Mouse (Mus musculus) embryonic facial prominence, embryonic 15.5 days (tissue): Measurements from ENCODE around the gene Dyx1c1. TPM values are rescaled to one million over a fixed set of nuclear protein-coding genes. Genes with fewer than 3 reads are reported as not detected.
A peak's percentile ranks its signal among the peaks of the same experiment; 100 is the strongest.

Experiments
- ATAC-seq: fragments of 200-750 bp; cut with Nextera tagmentation; 2 replicates; pipeline ENCODE4 v1.8.0; 2017; ENCODE audit warnings: low read depth, moderate TSS enrichment; ENCODE audit not compliant: insufficient number of reproducible peaks, low FRiP score, low TSS enrichment
- H3K27ac ChIP-seq: fragments of 300-500 bp; sonication (generic); replicated peaks from 2 replicates; pipeline ENCODE4 v1.5.1; 2015; ENCODE audit warnings: mild to moderate bottlenecking, inconsistent platforms
- H3K27me3 ChIP-seq: fragments of 300-500 bp; sonication (generic); 2 replicates; pipeline ENCODE4 v1.6.1; 2015; ENCODE audit warnings: inconsistent platforms
- H3K36me3 ChIP-seq: fragments of 300-500 bp; sonication (generic); 2 replicates; pipeline ENCODE4 v1.6.1; 2015; ENCODE audit warnings: mild to moderate bottlenecking, inconsistent platforms
- H3K4me1 ChIP-seq: fragments of 300-500 bp; sonication (generic); 2 replicates; pipeline ENCODE4 v1.6.1; 2015; ENCODE audit warnings: inconsistent platforms
- H3K4me2 ChIP-seq: fragments of 300-500 bp; sonication (generic); replicated peaks from 2 replicates; pipeline ENCODE4 v1.6.1; 2015; ENCODE audit warnings: mild to moderate bottlenecking, inconsistent platforms
- H3K4me3 ChIP-seq: fragments of 300-500 bp; sonication (generic); replicated peaks from 2 replicates; pipeline ENCODE4 v1.5.1; 2015; ENCODE audit warnings: mild to moderate bottlenecking, inconsistent platforms
- H3K9ac ChIP-seq: fragments of 300-500 bp; sonication (generic); 2 replicates; pipeline ENCODE4 v1.6.1; 2015; ENCODE audit warnings: inconsistent platforms
- H3K9me3 ChIP-seq: fragments of 300-500 bp; sonication (generic); replicated peaks from 2 replicates; pipeline ENCODE4 v1.6.1; 2016; ENCODE audit warnings: inconsistent platforms
- WGBS: fragments of 180-500 bp; shearing (Covaris S2); methylation state at CpG from one replicate; pipeline ENCODE4 v1.1.7; 2015; 5-methylcytosine and 5-hydroxymethylcytosine counted together
- polyA plus RNA-seq: library from polyadenylated mRNA; unstranded; fragments of >200 nt; fragmentation: Nextera tagmentation; extraction: Ambion mirVana; gene quantifications from 2 replicates; pipeline ENCODE4 v1.2.1, GENCODE M21; 2015

Dyx1c1 gene
- polyA plus RNA-seq: 2.0 and 3.6 TPM in 2 replicates

GRCm38 (mm10) chr9:72958521-72959450 is at the start of gene Dyx1c1, which contains the start of gene Gm44503:
TSS of gene Dyx1c1 (plus strand) at chr9:72958785.
TSS of gene Gm44503 (plus strand) at chr9:72958852.
- Histone ChIP-seq H3K4me3 (peak within 1 kb of the TSS; percentile 74), H3K4me1 (0 out of 2 replicates have a peak, but pooled peaks cover 4% of the 10 kb centered on the region), H3K36me3 (no peaks in the 10 kb centered on the region), H3K9me3 (no peaks in the 10 kb centered on the region), H3K4me2 (peak within 1 kb of the TSS; percentile 66), H3K9ac (peak within 1 kb of the TSS; percentile 51), H3K27me3 (no peaks in the 10 kb centered on the region), H3K27ac (peak within 1 kb of the TSS; percentile 70)
- 2% methylated on average over 43 of the region's 43 CpGs for WGBS
- ATAC-seq: peak; percentile 63

- no peak overlapping the region for H3K4me3 ChIP-seq
- no peak overlapping the region for H3K27ac ChIP-seq
- H3K9me3 ChIP-seq: no peaks in the 10 kb centered on the region
- H3K9ac ChIP-seq: no peak overlapping the region
- 0 out of 2 replicates have a peak, but pooled peaks cover 2% of the 10 kb centered on the region for H3K36me3 ChIP-seq
- WGBS: 77% methylated on average over 2 of the region's 2 CpGs
- H3K27me3 ChIP-seq: no peaks in the 10 kb centered on the region
- no peak overlapping the region for H3K4me2 ChIP-seq
- ATAC-seq: no peak
- H3K4me1 ChIP-seq: peaks cover 11% of the 10 kb centered on the region
These were observed 47.2 kb upstream of the Dyx1c1 start for GRCm38 (mm10) chr9:72911381-72911780.

GRCm38 (mm10) chr9:72913551-72913950 is 45.0 kb upstream of the Dyx1c1 start:
- no peak overlapping the region for H3K4me2 ChIP-seq
- H3K27ac ChIP-seq: no peak overlapping the region
- no peaks in the 10 kb centered on the region for H3K9me3 ChIP-seq
- H3K36me3 ChIP-seq: 0 out of 2 replicates have a peak, but pooled peaks cover 2% of the 10 kb centered on the region
- WGBS: 74% methylated on average over 6 of the region's 6 CpGs
- H3K4me3 ChIP-seq: no peak overlapping the region
- no peak for ATAC-seq
- H3K4me1 ChIP-seq: no peaks in the 10 kb centered on the region
- H3K27me3 ChIP-seq: no peaks in the 10 kb centered on the region
- no peak overlapping the region for H3K9ac ChIP-seq

GRCm38 (mm10) chr9:72915728-72916127 is 42.9 kb upstream of the Dyx1c1 start:
- no peaks in the 10 kb centered on the region for H3K9me3 ChIP-seq
- no peak overlapping the region for H3K4me3 ChIP-seq
- no peak overlapping the region for H3K4me2 ChIP-seq
- no peaks in the 10 kb centered on the region for H3K4me1 ChIP-seq
- H3K27me3 ChIP-seq: no peaks in the 10 kb centered on the region
- ATAC-seq: no peak
- H3K27ac ChIP-seq: no peak overlapping the region
- WGBS: 59% methylated on average over 7 of the region's 7 CpGs
- H3K36me3 ChIP-seq: 0 out of 2 replicates have a peak, but pooled peaks cover 2% of the 10 kb centered on the region
- no peak overlapping the region for H3K9ac ChIP-seq

GRCm38 (mm10) chr9:72923068-72923467 is 35.5 kb upstream of the Dyx1c1 start:
- no peaks in the 10 kb centered on the region for H3K36me3 ChIP-seq
- no peak overlapping the region for H3K4me3 ChIP-seq
- H3K4me2 ChIP-seq: no peak overlapping the region
- H3K4me1 ChIP-seq: peaks cover 19% of the 10 kb centered on the region
- no peak overlapping the region for H3K27ac ChIP-seq
- H3K9me3 ChIP-seq: no peaks in the 10 kb centered on the region
- no peaks in the 10 kb centered on the region for H3K27me3 ChIP-seq
- no peak overlapping the region for H3K9ac ChIP-seq
- 89% methylated on average over 3 of the region's 3 CpGs for WGBS
- no peak for ATAC-seq

- H3K4me3 ChIP-seq: peak within 1 kb of the TSS; percentile 64
- peak within 1 kb of the TSS; percentile 95 for H3K27ac ChIP-seq
- peak; percentile 90 for ATAC-seq
- H3K9ac ChIP-seq: peak within 1 kb of the TSS; percentile 79
- H3K4me1 ChIP-seq: peaks cover 19% of the 10 kb centered on the region
- WGBS: under 1% methylated on average over 71 of the region's 108 CpGs
- H3K27me3 ChIP-seq: no peaks in the 10 kb centered on the region
- peaks cover 4% of the 10 kb centered on the region; the same call in 1 of the 2 replicates for H3K36me3 ChIP-seq
- H3K9me3 ChIP-seq: no peaks in the 10 kb centered on the region
- peak within 1 kb of the TSS; percentile 84 for H3K4me2 ChIP-seq
These were observed 33.3 kb upstream of the Dyx1c1 start, which contains the start of gene Pygo1 for GRCm38 (mm10) chr9:72925021-72925934. TSS of gene Pygo1 (plus strand) at chr9:72925645.

- peak overlapping the region; percentile 84 for H3K4me2 ChIP-seq
- peaks cover 19% of the 10 kb centered on the region for H3K4me1 ChIP-seq
- H3K4me3 ChIP-seq: peak overlapping the region; percentile 64
- ATAC-seq: peak; percentile 20; the same call in 1 of the 2 replicates
- H3K36me3 ChIP-seq: peaks cover 4% of the 10 kb centered on the region; the same call in 1 of the 2 replicates
- H3K27ac ChIP-seq: peak overlapping the region; percentile 95
- no peaks in the 10 kb centered on the region for H3K9me3 ChIP-seq
- WGBS: under 1% methylated on average over 20 of the region's 20 CpGs
- H3K27me3 ChIP-seq: no peaks in the 10 kb centered on the region
- H3K9ac ChIP-seq: peak overlapping the region; percentile 79
These were observed 32.7 kb upstream of the Dyx1c1 start for GRCm38 (mm10) chr9:72925935-72926258.

GRCm38 (mm10) chr9:72931166-72931790 is 27.3 kb upstream of the Dyx1c1 start:
- peaks cover 14% of the 10 kb centered on the region for H3K4me1 ChIP-seq
- H3K9ac ChIP-seq: no peak overlapping the region
- no peaks in the 10 kb centered on the region for H3K27me3 ChIP-seq
- no peak overlapping the region for H3K27ac ChIP-seq
- H3K36me3 ChIP-seq: peaks cover 21% of the 10 kb centered on the region
- 60% methylated on average over 13 of the region's 13 CpGs for WGBS
- 0 out of 2 replicates have a peak, but pooled peaks have one; percentile 39 for ATAC-seq
- H3K4me2 ChIP-seq: no peak overlapping the region
- H3K9me3 ChIP-seq: no peaks in the 10 kb centered on the region
- no peak overlapping the region for H3K4me3 ChIP-seq

GRCm38 (mm10) chr9:72935309-72935708 is 23.3 kb upstream of the Dyx1c1 start:
- H3K9me3 ChIP-seq: no peaks in the 10 kb centered on the region
- no peaks in the 10 kb centered on the region for H3K4me1 ChIP-seq
- no peak overlapping the region for H3K4me2 ChIP-seq
- no peaks in the 10 kb centered on the region for H3K27me3 ChIP-seq
- no peak overlapping the region for H3K27ac ChIP-seq
- H3K9ac ChIP-seq: no peak overlapping the region
- no peak overlapping the region for H3K4me3 ChIP-seq
- H3K36me3 ChIP-seq: peaks cover 17% of the 10 kb centered on the region; the same call in 1 of the 2 replicates
- ATAC-seq: no peak
- WGBS: 86% methylated on average over 4 of the region's 4 CpGs

- no peak overlapping the region for H3K4me3 ChIP-seq
- no peaks in the 10 kb centered on the region for H3K27me3 ChIP-seq
- ATAC-seq: no peak
- no peaks in the 10 kb centered on the region for H3K9me3 ChIP-seq
- H3K36me3 ChIP-seq: peaks cover 17% of the 10 kb centered on the region; the same call in 1 of the 2 replicates
- H3K4me1 ChIP-seq: no peaks in the 10 kb centered on the region
- H3K9ac ChIP-seq: no peak overlapping the region
- no peak overlapping the region for H3K27ac ChIP-seq
- WGBS: 54% methylated on average over 2 of the region's 2 CpGs
- no peak overlapping the region for H3K4me2 ChIP-seq
These were observed 22.3 kb upstream of the Dyx1c1 start for GRCm38 (mm10) chr9:72936301-72936700.
